Mouse (Mus musculus) left cerebral cortex, postnatal 14 days (tissue): ENCODE results near the gene Gbp4. TPM values are rescaled to one million over a fixed set of nuclear protein-coding genes. Genes with fewer than 3 reads are reported as not detected.
"Not testable (repeated sequence)": the region's sequence is repeated elsewhere in the genome, so short reads cannot be mapped to it uniquely, and the experiment has no call there.

Source experiments
- DNase-seq, 2 experiments: peaks; one replicate each; pipeline ENCODE4 v3.0.0; 2021 to 2022; ENCODE audit warnings: low spot score in 2 of 2, mixed read lengths in 1 of 2
- intact Hi-C: fragments of 180-260 bp; cut with DNase I; formaldehyde crosslinking; loops from one replicate; pipeline ENCODE4 v1.15.1; 2025
- long read RNA-seq, 2 experiments: library from polyadenylated mRNA; stranded (forward); transcript quantifications; one replicate each; pipeline ENCODE4 v2.0.0; 2021
- total RNA-seq, 2 experiments: library from RNA; stranded (reverse); gene quantifications; 2 replicates each; pipeline ENCODE4 v1.2.3; 2021

The Gbp4 gene
- under 1 TPM; 0.68 TPM for total RNA-seq
- long read RNA-seq, experiment 1, full-length matches to known transcripts: 1 of 1 reads
- long read RNA-seq, experiment 1, partial matches to known transcripts: 0 of 1 reads
- long read RNA-seq, experiment 1, other reads (novel, unspliced or antisense): 0 of 1 reads
- long read RNA-seq, experiment 2, partial matches to known transcripts: 0 of 1 reads
- long read RNA-seq, experiment 2, other reads (novel, unspliced or antisense): 1 of 1 reads

DNA sequence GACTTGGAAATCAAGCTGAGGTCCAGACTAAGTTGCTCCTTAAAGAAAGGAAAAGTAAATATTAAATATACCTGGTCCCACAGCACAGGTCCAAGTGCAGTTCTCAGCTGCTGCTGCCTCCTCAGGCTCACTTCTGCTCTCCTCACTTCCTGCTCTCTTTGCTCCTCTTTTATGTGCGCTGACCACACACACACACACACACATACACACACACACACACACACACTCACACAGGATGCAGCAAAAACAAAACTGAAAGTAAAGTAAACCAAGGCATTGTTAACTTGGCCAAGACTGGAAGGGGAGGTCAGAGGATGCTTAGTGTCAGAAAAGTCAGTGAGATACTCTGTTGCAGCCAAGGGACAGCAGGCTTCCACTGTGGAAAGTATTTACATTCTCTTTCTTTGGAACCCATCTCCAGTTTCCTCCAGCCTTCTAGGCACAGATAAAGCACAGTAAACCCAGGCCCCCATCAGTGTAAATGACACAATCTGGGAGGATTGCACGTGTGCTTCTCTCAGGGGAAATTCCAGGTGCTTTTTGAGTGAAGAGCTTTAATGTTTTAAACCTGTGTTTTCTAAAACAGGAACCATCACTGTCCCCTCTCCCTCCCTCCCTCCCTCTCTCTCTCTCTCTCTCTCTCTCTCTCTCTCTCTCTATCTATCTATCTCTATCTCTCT is at the start of gene Gbp4, which contains the start of the genes Gbp9 and Gbp8:
TSS of gene Gbp4 (minus strand) at position 178 of the 680 bp plus-strand sequence.
TSS of gene Gbp9 (minus strand) at position 131 of the 680 bp plus-strand sequence.
TSS of gene Gbp8 (minus strand) at position 132 of the 680 bp plus-strand sequence.
- intact Hi-C loops, DNase-seq: not testable (repeated sequence)

GRCm38 (mm10) chr5:105181446-105181845 is 42.1 kb upstream of the Gbp4 start:
- intact Hi-C loops: no loop called here
- no peak for DNase-seq

GRCm38 (mm10) chr5:105156582-105156981 is 17.2 kb upstream of the Gbp4 start:
- intact Hi-C loops: no loop called here
- no peak for DNase-seq

DNA sequence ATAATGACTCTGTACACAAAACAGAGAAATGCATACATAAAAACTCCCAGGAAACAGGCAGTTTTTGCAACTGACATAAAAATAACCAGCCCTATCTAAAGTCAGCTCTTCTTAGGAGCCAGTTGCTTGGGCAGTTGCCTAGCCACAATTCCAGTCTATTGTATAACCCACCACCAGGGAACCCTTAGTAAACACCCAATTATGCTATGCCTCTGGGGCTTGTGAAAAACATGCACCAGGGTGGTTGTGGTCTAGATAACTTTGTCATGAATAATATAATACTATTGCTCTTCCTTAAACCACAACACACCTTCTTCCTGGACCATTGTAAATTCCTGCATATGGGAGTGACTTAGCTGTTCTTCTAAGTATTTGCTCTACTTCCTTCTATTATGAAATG is 14.7 kb upstream of the Gbp4 start:
- no peak for DNase-seq
- intact Hi-C loops: no loop called here

GRCm38 (mm10) chr5:105148062-105148461 is 8.7 kb upstream of the Gbp4 start:
- DNase-seq, intact Hi-C loops: not testable (repeated sequence)

- DNase-seq: no peak
- intact Hi-C loops: no loop called here
Observed at GRCm38 (mm10) chr5:105146447-105146846, 7.1 kb upstream of the Gbp4 start.

- DNase-seq, intact Hi-C loops: not testable (repeated sequence)
Observed at GRCm38 (mm10) chr5:105145731-105146130, 6.3 kb upstream of the Gbp4 start.

DNA sequence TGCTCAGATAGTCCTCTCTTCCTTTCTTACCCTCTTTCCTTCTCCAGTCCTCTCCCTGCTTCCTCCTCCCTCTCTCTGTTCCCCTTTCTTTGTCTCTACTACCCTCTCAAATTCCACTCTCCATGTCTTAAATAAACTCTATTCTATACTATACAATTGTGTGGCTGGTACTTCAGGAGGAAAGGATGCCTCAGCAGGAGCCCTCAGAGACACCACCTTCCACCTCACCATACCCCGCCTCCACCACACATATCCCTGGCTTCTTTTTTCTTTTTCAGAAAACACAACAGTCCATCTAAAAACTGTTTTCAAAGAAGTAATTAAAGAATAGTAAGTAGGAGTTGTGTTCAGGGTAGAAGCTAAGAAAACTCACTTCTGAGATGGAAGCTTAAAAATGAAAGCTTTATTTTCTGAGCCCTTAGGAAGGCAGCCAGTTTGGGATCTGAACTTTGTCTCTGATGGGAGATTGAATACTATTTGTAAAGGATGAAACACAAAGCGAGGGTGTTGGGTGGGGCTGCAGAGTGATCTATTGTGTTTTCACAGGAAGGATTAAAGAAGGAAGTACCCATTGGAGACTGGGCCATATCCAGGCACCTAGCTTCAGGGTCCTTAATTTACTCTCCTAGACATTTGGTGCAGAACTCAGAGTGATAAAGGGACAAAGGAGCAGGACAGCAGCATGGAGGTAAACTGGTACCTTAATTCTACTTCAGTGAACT is 864 bp upstream of the Gbp4 start:
- intact Hi-C loops, DNase-seq: not testable (repeated sequence)

- DNase-seq: no peak
- intact Hi-C loops: no loop called here
Observed at GRCm38 (mm10) chr5:105138906-105139305, 480 bp downstream of the Gbp4 start.

GRCm38 (mm10) chr5:105136706-105137304 is 2.6 kb downstream of the Gbp4 start:
- DNase-seq, intact Hi-C loops: not testable (repeated sequence)

GRCm38 (mm10) chr5:105121731-105122130 is 17.7 kb downstream of the Gbp4 start:
- DNase-seq: peak; percentile 26 to 50

DNA sequence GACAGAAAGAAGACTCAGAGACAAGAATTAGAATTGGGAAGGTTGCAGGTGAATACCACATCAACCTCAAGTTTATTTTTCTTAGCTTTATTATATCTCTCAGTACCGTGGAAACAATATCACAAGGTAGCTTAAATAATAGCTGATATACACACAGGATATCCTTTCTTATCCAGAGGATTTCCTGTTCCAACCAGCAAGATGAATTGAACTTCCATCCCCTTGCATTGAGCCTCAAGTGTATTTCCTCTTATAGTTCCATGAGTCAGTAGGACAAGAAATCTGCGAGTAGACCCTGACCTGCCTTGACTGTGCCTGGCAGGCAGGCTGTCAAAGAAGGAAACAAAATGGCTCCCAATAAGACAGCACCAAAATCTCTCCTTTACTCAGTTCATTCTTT is 23.6 kb downstream of the Gbp4 start:
- no peak for DNase-seq
- intact Hi-C loops: no loop called here

More at GRCm38 (mm10) chr5:105121731-105122130, 17.7 kb downstream of the Gbp4 start:
- intact Hi-C loops: not testable (repeated sequence)

DNA sequence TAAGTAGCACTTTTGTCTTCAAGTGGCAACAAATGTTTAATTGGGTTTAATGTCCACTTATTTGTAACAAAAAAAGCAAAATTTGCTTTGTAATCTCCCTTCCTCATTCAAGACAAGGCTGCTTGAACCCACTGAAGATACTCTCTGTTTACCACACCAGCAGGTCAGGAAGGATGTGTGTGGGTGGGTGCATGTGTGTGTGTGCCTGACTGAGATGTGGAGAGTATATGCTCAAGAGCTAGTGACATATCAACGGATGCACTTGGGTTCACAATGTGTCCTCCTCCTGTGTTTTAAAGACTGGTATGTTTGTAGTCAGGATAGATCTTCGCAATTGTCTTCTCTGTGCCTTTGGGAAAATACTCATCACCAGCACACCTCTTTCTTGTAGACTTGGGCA is 24.7 kb downstream of the Gbp4 start:
- DNase-seq: no peak
- intact Hi-C loops: no loop called here

DNA sequence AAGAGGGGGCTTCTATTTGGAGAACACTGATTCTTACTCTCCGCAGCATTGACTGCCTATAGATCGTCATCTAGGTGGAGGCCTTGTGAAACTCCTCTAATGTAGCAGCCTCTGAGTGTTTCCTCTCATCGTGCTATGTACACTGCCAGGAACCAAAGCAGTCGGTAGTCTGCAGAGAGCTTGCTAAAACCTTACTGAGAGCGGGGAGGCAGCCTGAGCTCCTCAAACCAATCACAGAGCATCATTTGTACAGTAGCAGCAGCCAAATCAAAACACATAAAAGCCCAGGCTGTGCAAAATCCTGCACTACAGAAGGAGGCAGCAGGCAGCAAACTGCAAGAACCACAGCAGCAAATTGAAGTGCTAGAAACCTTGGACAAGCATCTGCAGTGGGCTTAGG is 25.7 kb downstream of the Gbp4 start:
- intact Hi-C loops: no loop called here
- DNase-seq: no peak

GRCm38 (mm10) chr5:105110271-105110852 is 29.0 kb downstream of the Gbp4 start:
- intact Hi-C loops: not testable (repeated sequence)

GRCm38 (mm10) chr5:105109775-105110174 is 29.6 kb downstream of the Gbp4 start:
- DNase-seq, intact Hi-C loops: not testable (repeated sequence)

More at GRCm38 (mm10) chr5:105110271-105110852, 29.0 kb downstream of the Gbp4 start:
- peak; percentile 28 to 30 for DNase-seq

- DNase-seq: not testable (repeated sequence)
Observed at GRCm38 (mm10) chr5:105105689-105106088, 33.7 kb downstream of the Gbp4 start.

GRCm38 (mm10) chr5:105081900-105082299 is 57.5 kb downstream of the Gbp4 start:
- DNase-seq: no peak
- intact Hi-C loops: no loop called here

More at GRCm38 (mm10) chr5:105105689-105106088, 33.7 kb downstream of the Gbp4 start:
- intact Hi-C loops: not testable (repeated sequence)

GRCm38 (mm10) chr5:105068356-105068755 is 71.0 kb downstream of the Gbp4 start:
- DNase-seq, intact Hi-C loops: not testable (repeated sequence)
